7 mouse cellular contexts compared by ENCODE assay signal in the genomic region with DNA sequence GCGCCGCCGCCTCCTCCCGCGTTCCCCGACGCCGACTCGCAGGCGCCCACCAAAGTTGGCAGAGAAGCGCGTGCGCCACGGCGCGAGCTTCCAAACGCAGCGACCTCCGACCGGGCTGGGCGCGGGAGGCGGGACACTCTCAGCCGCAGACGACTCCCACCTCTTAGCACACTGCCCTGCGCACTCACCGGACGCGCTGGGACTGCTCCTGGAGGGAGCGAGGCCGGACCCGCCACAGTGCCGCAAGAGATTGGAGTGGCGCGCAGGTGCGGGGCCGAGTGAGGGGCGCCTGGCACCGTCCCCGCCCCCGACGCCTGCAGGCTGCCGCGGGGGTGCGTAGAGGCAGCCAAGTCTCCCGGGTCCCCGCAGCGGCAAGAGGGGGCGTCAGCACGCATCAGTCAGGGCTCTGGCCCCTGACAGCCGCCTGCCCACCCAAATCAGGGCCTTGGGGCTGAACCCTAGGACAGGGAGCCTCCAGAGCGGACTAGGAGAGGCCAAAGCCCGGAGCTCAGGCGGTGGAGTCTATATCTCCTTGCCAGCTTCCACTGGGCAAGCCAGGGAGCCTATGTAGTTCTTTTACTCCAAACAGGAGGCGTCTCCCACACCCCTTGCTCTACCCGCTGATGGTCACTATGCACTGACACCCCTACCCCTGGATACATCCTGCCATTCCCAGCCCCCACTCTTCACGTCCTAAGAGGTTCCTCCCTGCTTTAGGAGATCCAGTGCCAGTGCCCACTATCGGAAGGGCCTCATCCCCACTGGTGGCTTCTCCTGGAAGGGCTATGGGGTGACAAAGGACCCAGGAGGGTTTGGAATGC. TPM values are rescaled to one million over a fixed set of nuclear protein-coding genes. Genes with fewer than 3 reads are reported as not detected.
A peak's percentile ranks its signal among the peaks of the same experiment; 100 is the strongest.
DNase-seq lines count a peak whose midpoint lies in the region; ATAC-seq and TF ChIP-seq lines count a peak whose summit lies in the region.

Gene A930017K11Rik (minus strand): TSS at position 763 of the 821 bp plus-strand sequence.

- peak within 1 kb of the TSS; percentile 66 for H3K9ac ChIP-seq in embryonic facial prominence, embryonic 13.5 days
- H3K9ac ChIP-seq in intestine, embryonic 16.5 days (ENCODE audit: low read depth, low read length), result peak within 1 kb of the TSS; percentile 55
- no peak within 1 kb of the TSS for H3K9ac ChIP-seq in midbrain, postnatal 0 days (replicated peaks; ENCODE audit: low read length, poor library complexity, severe bottlenecking)

- H3K27ac ChIP-seq in embryonic facial prominence, embryonic 13.5 days, result no peak within 1 kb of the TSS
- no peak within 1 kb of the TSS for H3K27ac ChIP-seq in intestine, embryonic 16.5 days (ENCODE audit: low read length)
- H3K27ac ChIP-seq in midbrain, postnatal 0 days (ENCODE audit: low read depth, low read length), result no peak within 1 kb of the TSS

- TF ChIP-seq CTCF in midbrain, postnatal 0 days (IDR thresholded peaks at IDR 0.05), result no peak

- peak within 1 kb of the TSS; percentile 48 for H3K4me3 ChIP-seq in embryonic facial prominence, embryonic 13.5 days
- peak within 1 kb of the TSS; percentile 51 for H3K4me3 ChIP-seq in intestine, embryonic 16.5 days (ENCODE audit: low read length)
- peak within 1 kb of the TSS; percentile 36 for H3K4me3 ChIP-seq in midbrain, postnatal 0 days (ENCODE audit: low read depth, low read length)

- peak within 1 kb of the TSS; percentile 77 for H3K4me2 ChIP-seq in embryonic facial prominence, embryonic 13.5 days
- peak within 1 kb of the TSS; percentile 86 for H3K4me2 ChIP-seq in intestine, embryonic 16.5 days (ENCODE audit: low read depth, low read length)
- peak within 1 kb of the TSS; percentile 57 for H3K4me2 ChIP-seq in midbrain, postnatal 0 days (ENCODE audit: low read depth, low read length, poor library complexity, severe bottlenecking)

- no peak for ATAC-seq in embryonic facial prominence, embryonic 13.5 days (ENCODE audit: insufficient number of reproducible peaks, insufficient read depth, low FRiP score, low TSS enrichment, low read depth)
- ATAC-seq in intestine, embryonic 16.5 days, result peak; percentile 61
- no peak for ATAC-seq in midbrain, postnatal 0 days (ENCODE audit: low FRiP score)

- DNase-seq in lung, postnatal 10 days, result peak; percentile 18
- DNase-seq in lung, adult 18-20 months, result no peak
- DNase-seq in midbrain, postnatal 0 days (ENCODE audit: low spot score), result no peak
- DNase-seq in urinary bladder, postnatal 36 days (ENCODE audit: low spot score in 2 of 2), result no peak
- DNase-seq in ovary, postnatal 10 days (ENCODE audit: low spot score), result no peak

- WGBS in embryonic facial prominence, embryonic 13.5 days, result 2% methylated on average over 58 of the region's 58 CpGs
- 1% methylated on average over 58 of the region's 58 CpGs for WGBS in intestine, embryonic 16.5 days
- 2% methylated on average over 58 of the region's 58 CpGs for WGBS in midbrain, postnatal 0 days

- H3K4me1 ChIP-seq in embryonic facial prominence, embryonic 13.5 days, result peaks cover 25% of the 10 kb centered on the region
- H3K4me1 ChIP-seq in intestine, embryonic 16.5 days (ENCODE audit: control insufficient read depth, insufficient read depth, low read length), result peaks cover 5% of the 10 kb centered on the region; the same call in 1 of the 2 replicates
- no peaks in the 10 kb centered on the region for H3K4me1 ChIP-seq in midbrain, postnatal 0 days (ENCODE audit: insufficient read depth, low read length)

- no peaks in the 10 kb centered on the region for H3K9me3 ChIP-seq in embryonic facial prominence, embryonic 13.5 days
- H3K9me3 ChIP-seq in intestine, embryonic 16.5 days (ENCODE audit: control insufficient read depth, low read length), result no peaks in the 10 kb centered on the region
- H3K9me3 ChIP-seq in midbrain, postnatal 0 days (ENCODE audit: low read length), result no peaks in the 10 kb centered on the region

- peaks cover 47% of the 10 kb centered on the region for H3K27me3 ChIP-seq in embryonic facial prominence, embryonic 13.5 days
- peaks cover 38% of the 10 kb centered on the region for H3K27me3 ChIP-seq in intestine, embryonic 16.5 days (replicated peaks; ENCODE audit: control insufficient read depth, insufficient read depth, low read length)
- peaks cover 37% of the 10 kb centered on the region for H3K27me3 ChIP-seq in midbrain, postnatal 0 days (ENCODE audit: insufficient read depth, low read length)

- no peaks in the 10 kb centered on the region for H3K36me3 ChIP-seq in embryonic facial prominence, embryonic 13.5 days
- H3K36me3 ChIP-seq in intestine, embryonic 16.5 days (ENCODE audit: control insufficient read depth, insufficient read depth, low read length), result no peaks in the 10 kb centered on the region
- H3K36me3 ChIP-seq in midbrain, postnatal 0 days (ENCODE audit: insufficient read depth, low read length), result no peaks in the 10 kb centered on the region

RNA-seq across cellular contexts. Expression of gene A930017K11Rik, which starts in this region (rescaled TPM):
- polyA plus RNA-seq in embryonic facial prominence, embryonic 13.5 days (2015; fragmentation: Nextera tagmentation; extraction: Ambion mirVana), result 0.18 and 0.26 TPM in 2 replicates
- polyA plus RNA-seq in intestine, embryonic 16.5 days (2015; fragmentation: Nextera tagmentation; extraction: Ambion mirVana), result 0.21 and 0.22 TPM in 2 replicates
- total RNA-seq in midbrain, postnatal 0 days (2014; rRNA removed), result 2.9 and 4.1 TPM in 2 replicates
- polyA plus RNA-seq in midbrain, postnatal 0 days (2015; fragmentation: Nextera tagmentation; extraction: Ambion mirVana), result 3.2 and 3.7 TPM in 2 replicates

Comparison
In these comparisons a context has a peak if more than half of its experiments do, and no peak if none do; other contexts are left out.
1. Peak in ATAC-seq, H3K4me3 ChIP-seq, H3K9ac ChIP-seq and H3K4me2 ChIP-seq in intestine, embryonic 16.5 days; RNA of the gene not detected or under 1 TPM.